In the genomic region with DNA sequence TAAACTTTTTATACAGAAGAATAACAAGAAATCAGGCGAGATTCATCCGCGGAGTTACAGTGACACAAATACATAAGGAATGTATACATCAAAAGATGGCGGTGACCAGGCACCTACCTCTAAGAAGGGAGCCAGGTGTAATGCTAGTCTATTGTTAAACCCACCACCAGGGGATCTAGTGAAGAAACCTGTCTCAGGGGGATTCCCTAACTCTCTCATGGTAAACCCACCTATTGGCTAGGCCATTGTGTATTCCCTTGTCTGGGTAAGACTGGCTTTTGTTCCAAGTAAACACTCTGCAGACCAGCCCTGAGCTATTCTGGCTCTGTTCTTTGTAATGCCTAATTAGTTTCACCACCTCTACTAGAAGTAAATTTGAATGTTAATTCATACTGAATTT, we compare ENCODE assay signal across 24 mouse cellular contexts. TPM values are rescaled to one million over a fixed set of nuclear protein-coding genes. Genes with fewer than 3 reads are reported as not detected.
DNase-seq lines count a peak whose midpoint lies in the region; TF ChIP-seq lines count a peak whose summit lies in the region.
"Not testable (repeated sequence)": the region's sequence is repeated elsewhere in the genome, so short reads cannot be mapped to it uniquely, and the experiment has no call there.
"Had no signal": no experiment of that assay in that cellular context is flagged by ENCODE, and none has a peak within 500 bp of the region (broad histone marks: within the 10 kb centered on the region; RNA-seq: fewer than 3 reads in every experiment).

No protein-coding gene starts in this region.

- not testable (repeated sequence) for H3K36me3 ChIP-seq in E14TG2a.4 (ENCODE audit: insufficient read depth, low read length); ES-Bruce4 (ENCODE audit: control insufficient read depth, insufficient read depth, low read length, poor library complexity, severe bottlenecking); ES-E14 (ENCODE audit: control insufficient read depth, insufficient read depth, low read length, poor library complexity, severe bottlenecking)

- not testable (repeated sequence) for TF ChIP-seq EP300 in ES-Bruce4 (IDR thresholded peaks at IDR 0.05; ENCODE audit: insufficient read depth, low read depth, low read length)

- 0 out of 2 replicates have a peak overlapping the region, but pooled peaks have one; percentile 20 for H3K4me3 ChIP-seq in E14TG2a.4 (replicated peaks; ENCODE audit: low read length)
- H3K4me3 ChIP-seq in ES-Bruce4 (ENCODE audit: low read depth, low read length) = not testable (repeated sequence)
- peak overlapping the region in 1 of 2 experiments; percentile 4; a peak in 1 of 4 replicates for H3K4me3 ChIP-seq in ES-E14 (ENCODE audit: insufficient read depth in 1 of 2, low read depth in 1 of 2, low read length in 2 of 2, poor library complexity in 1 of 2, severe bottlenecking in 1 of 2)

- peaks cover 29% of the 10 kb centered on the region for H3K4me1 ChIP-seq in E14TG2a.4 (replicated peaks; ENCODE audit: low read depth, low read length)
- H3K4me1 ChIP-seq in ES-Bruce4 (ENCODE audit: control insufficient read depth, insufficient read depth, low read length) = not testable (repeated sequence)
- H3K4me1 ChIP-seq in ES-E14 (ENCODE audit: control insufficient read depth in 2 of 2, insufficient read depth in 2 of 2, low read length in 2 of 2, poor library complexity in 1 of 2) = peaks cover 2 to 10% of the 10 kb centered on the region in 2 experiments

- in situ Hi-C loops in ES-E14 (cut with MboI; ENCODE audit: low sequenced_read_pairs in 2 of 2, unreplicated experiment in 2 of 2) = not testable (repeated sequence)

- not testable (repeated sequence) for H3K9ac ChIP-seq in ES-Bruce4 (ENCODE audit: low read depth, poor library complexity, severe bottlenecking); ES-E14 (ENCODE audit: insufficient read depth, low read depth, low read length, poor library complexity, severe bottlenecking)

- TF ChIP-seq POLR2A in ES-Bruce4 (IDR thresholded peaks at IDR 0.05; ENCODE audit: insufficient read depth, low read length) = not testable (repeated sequence)

- H3K27ac ChIP-seq in ES-Bruce4 (ENCODE audit: insufficient read depth, low read length) = peak overlapping the region; percentile 78
- peak overlapping the region; percentile 18; the same call in 1 of the 2 replicates for H3K27ac ChIP-seq in ES-E14 (ENCODE audit: insufficient read depth, low read depth, low read length, poor library complexity, severe bottlenecking)

- H3K9me3 ChIP-seq in E14TG2a.4 (ENCODE audit: low read length) = peaks cover 23% of the 10 kb centered on the region
- H3K9me3 ChIP-seq in ES-Bruce4 (replicated peaks; ENCODE audit: control insufficient read depth, insufficient read depth, low read length, poor library complexity, severe bottlenecking); ES-E14 (ENCODE audit: control insufficient read depth, insufficient read depth, low read depth, low read length): not testable (repeated sequence)

- DNase-seq in ES-CJ7 (ENCODE audit: low read depth, low spot score) = peak; percentile 91
- peak; percentile 61 for DNase-seq in ES-E14 (ENCODE audit: low read depth, low spot score)
- peak; percentile 89 for DNase-seq in R1 (ENCODE audit: low read depth, low spot score)
- peak; percentile 46 for DNase-seq in WW6 (ENCODE audit: low read depth, low spot score)
- peak; percentile 88 for DNase-seq in ZHBTc4 (ENCODE audit: low read depth, low spot score)

- not testable (repeated sequence) for H3K27me3 ChIP-seq in E14TG2a.4 (ENCODE audit: insufficient read depth, low read length); ES-Bruce4 (ENCODE audit: control insufficient read depth, insufficient read depth, low read length, poor library complexity, severe bottlenecking)

- TF ChIP-seq CTCF in E14TG2a.4 (conservative IDR thresholded peaks at IDR 0.05; ENCODE audit: low read length) = peak; percentile 12; the same call in 1 of the 2 replicates
- TF ChIP-seq CTCF in ES-Bruce4 (IDR thresholded peaks at IDR 0.05; ENCODE audit: low read depth, low read length) = not testable (repeated sequence)

RNA-seq across cellular contexts. Expression of a gene that starts 1.4 kb away (rescaled TPM):
- polyA plus RNA-seq in ES-Bruce4 (2011; ENCODE audit: insufficient read depth, insufficient read length, low read depth, missing spikeins) = not detected in 2 replicates
- 0.18 TPM in 1 of 2 replicates, not detected in the other for total RNA-seq in ES-E14 (2012; rRNA removed)
- total RNA-seq: adrenal gland, adult 18-20 months; adrenal gland, adult 2 months; adrenal gland, adult 8-10 months; adrenal gland, postnatal 10 days; adrenal gland, postnatal 14 days; adrenal gland, postnatal 25 days; adrenal gland, postnatal 36 days; adrenal gland, postnatal 4 days; CH12.LX; MEL had no signal
- polyA plus RNA-seq: activated CD4-positive, CD25-positive, alpha-beta regulatory T cell, adult 4 months; adrenal gland, adult 2 months; brain, embryonic 14.5 days; C2C12; CD4-positive, CD25-positive, alpha-beta regulatory T cell, adult 4 months; cerebellum, adult 2 months; G1E; Patski had no signal

RNA-seq across cellular contexts. Expression of a gene that starts 29.2 kb away (rescaled TPM):
- not detected in 2 replicates for polyA plus RNA-seq in ES-Bruce4 (2011; ENCODE audit: insufficient read depth, insufficient read length, low read depth, missing spikeins)
- not detected in 2 replicates for total RNA-seq in ES-E14 (2012; rRNA removed)
- total RNA-seq: adrenal gland, adult 18-20 months; adrenal gland, adult 2 months; adrenal gland, adult 8-10 months; adrenal gland, postnatal 10 days; adrenal gland, postnatal 14 days; adrenal gland, postnatal 25 days; adrenal gland, postnatal 36 days; adrenal gland, postnatal 4 days; CH12.LX; MEL had no signal
- polyA plus RNA-seq: adrenal gland, adult 2 months; brain, embryonic 14.5 days; C2C12; cerebellum, adult 2 months; G1E; Patski had no signal

RNA-seq across cellular contexts. Expression of a gene that starts 33.3 kb away (rescaled TPM):
- not detected in 2 replicates for polyA plus RNA-seq in ES-Bruce4 (2011; ENCODE audit: insufficient read depth, insufficient read length, low read depth, missing spikeins)
- total RNA-seq in ES-E14 (2012; rRNA removed) = not detected in 2 replicates
- total RNA-seq: adrenal gland, adult 18-20 months; adrenal gland, adult 2 months; adrenal gland, adult 8-10 months; adrenal gland, postnatal 10 days; adrenal gland, postnatal 14 days; adrenal gland, postnatal 25 days; adrenal gland, postnatal 36 days; adrenal gland, postnatal 4 days; CH12.LX; MEL had no signal
- polyA plus RNA-seq: activated CD4-positive, CD25-positive, alpha-beta regulatory T cell, adult 4 months; adrenal gland, adult 2 months; brain, embryonic 14.5 days; C2C12; cerebellum, adult 2 months; G1E; Patski had no signal

RNA-seq across cellular contexts. Expression of a gene that starts 42.4 kb away (rescaled TPM):
- not detected in 2 replicates for polyA plus RNA-seq in ES-Bruce4 (2011; ENCODE audit: insufficient read depth, insufficient read length, low read depth, missing spikeins)
- total RNA-seq in ES-E14 (2012; rRNA removed) = not detected in 2 replicates
- total RNA-seq: adrenal gland, adult 18-20 months; adrenal gland, adult 2 months; adrenal gland, adult 8-10 months; adrenal gland, postnatal 10 days; adrenal gland, postnatal 14 days; adrenal gland, postnatal 25 days; adrenal gland, postnatal 36 days; adrenal gland, postnatal 4 days; CH12.LX; MEL had no signal
- polyA plus RNA-seq: activated CD4-positive, CD25-positive, alpha-beta regulatory T cell, adult 4 months; adrenal gland, adult 2 months; brain, embryonic 14.5 days; C2C12; CD4-positive, CD25-positive, alpha-beta regulatory T cell, adult 4 months; cerebellum, adult 2 months; G1E; Patski had no signal
